Mouse (Mus musculus) right cerebral cortex, adult 18-20 months (tissue): ENCODE data around the gene Obsl1.

Experiments used
- DNase-seq: peaks from one replicate; pipeline ENCODE4 v3.0.0; 2022; ENCODE audit warnings: mixed read lengths

Obsl1 gene

DNA sequence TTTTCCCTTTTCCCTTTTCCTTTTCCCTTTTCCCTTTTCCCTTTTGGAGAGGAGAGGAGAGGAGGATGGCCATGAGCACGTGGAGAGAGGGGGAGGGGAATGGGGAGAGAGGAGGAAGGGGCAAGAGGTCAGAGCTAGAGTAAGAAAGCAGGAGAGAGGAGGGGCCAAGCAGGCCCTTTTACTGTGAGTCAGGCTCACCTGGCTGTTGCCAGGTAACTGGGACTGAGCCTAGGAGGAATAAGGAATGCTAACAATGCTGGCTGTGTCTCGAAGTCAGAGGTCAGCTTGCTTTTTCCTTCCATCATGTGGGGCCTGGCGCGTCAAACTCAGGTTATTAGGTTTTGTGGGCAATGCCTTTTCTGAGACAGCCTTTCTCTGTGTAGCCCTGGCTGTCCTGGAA, 11.7 kb upstream of the Obsl1 start:
- no peak for DNase-seq

DNA sequence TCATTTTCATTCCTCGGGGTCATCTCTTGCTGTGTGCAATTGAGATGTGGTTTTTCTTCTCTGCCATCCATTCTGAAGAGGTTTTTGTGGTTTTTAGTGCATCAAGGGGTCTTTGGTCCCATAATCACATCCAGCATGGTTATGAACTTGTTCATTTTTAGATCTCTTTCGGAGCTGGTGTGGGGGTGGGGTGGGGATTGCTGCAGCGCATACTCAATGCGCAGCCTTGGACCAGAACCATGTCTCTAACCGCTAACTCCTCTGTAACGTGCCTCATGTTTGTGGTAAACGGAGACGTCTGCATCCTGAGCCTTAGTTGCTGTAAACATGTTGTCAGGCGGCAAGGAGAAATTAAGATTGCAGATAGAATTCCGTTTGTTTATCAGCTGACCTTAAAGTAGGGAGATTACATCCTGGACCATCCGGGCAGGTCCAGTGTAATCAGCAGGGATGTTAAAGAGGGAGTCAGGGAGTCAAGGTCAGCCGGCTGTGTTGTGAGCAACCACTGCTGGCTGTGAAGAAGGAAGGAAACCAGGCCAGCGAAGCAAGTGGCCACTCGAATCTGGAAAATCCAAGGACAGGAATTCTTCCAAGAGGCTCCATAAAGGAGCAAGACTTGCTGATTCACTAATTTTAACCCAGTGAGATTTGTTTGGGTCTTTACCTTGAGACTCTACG, 10.6 kb upstream of the Obsl1 start:
- no peak for DNase-seq

DNA sequence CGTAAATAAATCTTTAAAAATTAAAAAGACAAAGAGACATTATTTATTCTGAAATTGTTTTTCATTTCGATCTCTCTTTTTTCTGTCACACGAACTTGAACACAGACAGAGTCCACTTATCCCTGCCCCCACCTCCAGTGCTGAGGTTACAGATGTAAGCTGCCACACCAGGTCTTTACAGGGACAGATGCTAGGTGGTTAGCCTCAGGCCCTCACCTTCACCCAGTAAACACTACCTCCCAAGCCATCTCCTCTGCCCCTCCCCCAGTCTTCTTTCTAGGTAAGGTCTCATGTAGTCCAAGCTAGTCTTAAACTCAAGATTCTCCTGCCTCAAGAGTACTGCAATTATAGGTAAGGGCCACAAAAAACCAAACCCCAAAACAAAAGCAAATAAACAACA, 6.3 kb upstream of the Obsl1 start:
- DNase-seq = no peak

DNA sequence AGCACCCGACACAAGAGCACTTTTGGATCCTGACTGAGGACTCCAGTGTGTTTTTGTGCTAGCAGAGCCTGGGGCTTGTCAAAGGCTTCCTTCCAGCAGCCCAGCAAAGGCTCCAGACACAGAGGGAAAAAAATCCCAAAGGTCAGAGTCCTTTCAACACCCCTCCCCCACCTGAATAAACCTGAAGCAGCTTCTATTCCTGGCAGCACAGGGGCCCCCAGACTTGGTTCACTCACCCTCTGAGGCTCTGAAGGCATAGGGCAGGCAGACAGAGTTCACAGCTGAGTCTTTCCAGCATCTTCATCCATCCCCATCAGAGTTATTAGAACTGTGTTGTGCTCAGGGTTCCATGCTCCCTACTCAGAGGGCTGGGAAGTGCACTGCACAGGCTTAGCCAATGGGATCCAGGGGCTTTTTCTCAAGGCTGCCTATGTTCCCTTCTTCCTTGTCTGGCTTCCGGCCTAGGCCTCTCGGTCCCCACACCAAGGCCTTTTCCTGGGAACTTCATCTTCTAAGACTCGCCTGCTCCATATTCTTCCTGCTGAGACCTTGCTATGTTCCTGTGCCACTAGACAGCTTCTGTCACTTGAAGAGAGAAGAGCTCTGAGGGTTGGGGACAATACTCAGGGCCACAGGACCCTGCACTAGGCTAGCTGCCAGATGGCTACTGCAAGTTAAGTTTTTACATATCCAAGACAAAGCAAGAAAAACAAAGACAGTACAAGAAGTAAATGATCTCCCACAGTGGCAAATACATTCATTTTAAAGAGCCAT, 5.4 kb upstream of the Obsl1 start:
- DNase-seq = no peak

DNA sequence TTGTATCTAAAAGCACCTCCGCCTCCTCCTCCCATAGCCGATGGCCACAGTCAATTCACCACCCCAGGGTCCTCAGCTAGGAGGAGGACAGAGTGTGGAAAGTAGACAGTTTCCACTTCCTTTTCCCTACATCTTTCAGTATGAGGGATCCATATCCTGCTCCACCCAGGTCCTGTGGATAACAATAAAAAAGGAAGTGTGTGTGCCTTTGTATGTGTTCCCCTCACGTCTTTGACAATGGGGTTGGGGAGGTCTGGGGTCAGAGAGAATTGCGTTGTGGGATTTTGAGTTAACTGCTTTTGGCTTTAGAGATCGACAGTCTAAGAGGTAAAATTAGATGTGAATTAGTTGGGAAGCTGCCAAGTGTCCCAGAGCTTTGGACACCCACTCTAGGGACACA, 3.9 kb upstream of the Obsl1 start:
- DNase-seq = no peak

DNA sequence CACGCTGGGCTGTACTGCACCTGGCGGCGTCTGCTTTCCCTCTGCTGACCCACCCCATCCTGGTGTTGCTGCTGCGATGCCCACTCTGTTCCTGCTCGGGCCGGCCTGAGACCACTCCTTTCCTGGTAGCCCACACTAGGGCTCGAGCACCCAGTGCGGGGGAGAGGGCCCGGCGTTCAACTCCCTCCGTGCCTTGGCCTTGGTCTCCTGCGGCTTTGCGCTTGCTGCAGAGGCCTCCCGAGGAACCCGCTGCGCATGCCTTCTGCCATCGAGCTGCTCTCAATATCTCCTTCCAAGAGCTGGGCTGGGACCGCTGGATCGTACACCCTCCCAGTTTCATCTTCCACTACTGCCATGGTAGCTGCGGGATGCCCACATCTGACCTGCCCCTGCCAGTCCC, 3.3 kb upstream of the Obsl1 start:
- no peak for DNase-seq

DNA sequence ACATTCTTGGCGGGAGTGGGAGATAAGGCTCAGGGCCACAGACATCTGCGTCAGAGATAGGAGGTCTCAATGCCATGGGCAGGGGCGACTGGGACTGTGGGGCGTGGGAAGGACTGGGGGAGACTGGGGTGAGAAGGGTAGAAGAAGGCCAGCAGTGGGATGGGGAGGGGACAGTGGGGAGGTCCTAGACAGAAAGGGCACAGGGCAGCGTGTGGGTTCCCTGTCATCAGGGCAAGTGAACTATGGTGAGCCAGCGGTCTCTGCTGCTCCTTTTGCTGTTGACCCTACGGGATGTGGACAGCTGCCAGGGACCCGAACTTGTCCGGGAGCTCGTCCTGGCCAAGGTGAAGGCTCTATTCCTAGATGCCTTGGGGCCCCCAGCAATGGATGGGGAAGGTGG, 754 bp upstream of the Obsl1 start, which contains the start of gene Inha:
TSS of gene Inha (plus strand) at position 72 of the 400 bp plus-strand sequence.
- no peak for DNase-seq

DNA sequence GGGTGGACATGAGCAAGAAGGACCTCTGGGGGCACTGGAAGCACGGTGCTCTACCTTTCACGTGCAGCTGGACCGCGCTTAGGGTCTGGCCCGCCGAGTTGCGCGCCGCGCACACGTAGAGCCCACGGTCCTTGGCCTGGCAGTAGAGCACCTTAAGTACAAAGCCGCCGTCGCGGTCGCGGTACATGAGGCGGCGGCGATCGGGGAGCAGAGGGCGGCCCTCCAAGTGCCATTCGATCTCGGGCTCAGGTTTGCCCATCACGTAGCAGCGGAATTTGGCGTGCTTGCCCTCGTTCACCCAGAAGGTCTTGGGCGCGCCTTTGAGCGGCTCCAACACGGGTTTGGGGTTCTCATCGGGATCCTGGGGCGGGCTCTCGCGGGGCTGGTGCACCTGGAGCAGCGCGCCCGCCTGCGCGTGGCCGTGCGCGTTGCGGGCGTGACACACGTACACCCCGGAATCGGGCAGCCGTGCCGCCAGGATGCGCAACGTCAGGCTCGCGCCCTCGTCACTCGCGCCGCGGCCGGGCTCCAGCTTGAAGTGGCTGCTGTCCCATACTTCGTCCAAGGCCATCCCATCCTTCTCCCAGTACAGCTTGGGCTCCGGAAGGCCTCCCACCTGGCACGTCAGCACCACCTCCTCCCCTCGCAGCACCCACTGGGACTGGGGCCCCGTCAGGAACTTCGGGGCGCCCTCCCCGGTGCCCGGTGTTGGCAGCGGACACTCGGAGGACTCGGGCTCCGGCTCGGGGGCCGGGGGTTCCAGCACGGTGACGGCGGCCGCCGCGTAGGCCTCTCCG, 895 bp downstream of the Obsl1 start:
- peak; percentile 89 for DNase-seq

DNA sequence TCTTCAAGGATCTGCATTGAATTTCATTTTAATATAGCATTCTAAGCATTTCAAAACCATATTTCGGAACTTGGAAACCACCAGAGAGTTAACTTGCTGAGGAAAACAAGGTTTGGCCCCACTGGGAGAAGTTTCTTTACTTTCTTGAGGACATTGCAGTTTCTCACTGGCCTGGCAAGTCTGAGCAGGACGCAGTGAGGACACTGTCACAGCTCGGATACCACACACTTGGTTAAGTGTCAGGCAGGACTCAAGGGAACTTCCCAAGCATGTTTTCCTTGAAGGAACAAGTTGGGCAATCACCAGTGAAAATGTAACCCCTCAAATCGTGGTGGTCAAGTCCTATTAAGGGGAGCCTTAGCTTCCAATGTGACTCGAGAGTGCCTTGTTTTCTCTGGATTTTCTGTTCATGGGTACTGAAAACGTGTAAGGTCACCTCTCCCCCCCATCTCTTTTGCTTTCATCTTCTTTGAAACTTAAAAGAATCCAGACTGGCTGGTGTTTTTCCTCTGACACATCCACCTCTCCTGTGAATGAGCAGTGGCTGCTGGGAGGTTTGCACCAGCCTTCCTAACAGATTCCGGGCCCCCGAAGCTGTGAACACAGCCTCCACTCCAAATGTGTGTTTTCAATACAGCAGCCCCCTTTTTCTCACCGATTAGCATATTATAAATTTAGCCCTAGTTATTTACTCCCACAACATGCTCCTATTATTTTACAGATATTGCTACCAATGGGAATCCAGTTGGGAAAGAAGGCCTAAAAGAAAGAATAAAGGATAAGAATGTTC, 1.8 kb downstream of the Obsl1 start:
- peak; percentile 71 for DNase-seq

DNA sequence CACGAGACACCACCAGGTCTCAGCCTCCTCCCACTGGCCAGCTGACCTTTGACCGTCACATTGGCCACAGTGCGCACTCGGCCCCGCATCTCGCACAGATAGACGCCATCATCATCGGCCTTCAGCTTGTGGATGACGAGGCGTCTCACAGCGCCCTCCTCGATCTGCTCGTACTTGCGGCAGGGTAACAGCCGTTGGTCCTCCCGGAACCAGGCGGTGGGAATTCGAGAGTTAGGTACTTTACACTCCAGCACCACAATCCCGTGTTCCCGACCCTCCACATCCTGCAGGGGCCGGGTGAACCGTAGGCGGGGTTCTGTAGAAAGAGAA, 2.6 kb downstream of the Obsl1 start:
- DNase-seq = no peak

DNA sequence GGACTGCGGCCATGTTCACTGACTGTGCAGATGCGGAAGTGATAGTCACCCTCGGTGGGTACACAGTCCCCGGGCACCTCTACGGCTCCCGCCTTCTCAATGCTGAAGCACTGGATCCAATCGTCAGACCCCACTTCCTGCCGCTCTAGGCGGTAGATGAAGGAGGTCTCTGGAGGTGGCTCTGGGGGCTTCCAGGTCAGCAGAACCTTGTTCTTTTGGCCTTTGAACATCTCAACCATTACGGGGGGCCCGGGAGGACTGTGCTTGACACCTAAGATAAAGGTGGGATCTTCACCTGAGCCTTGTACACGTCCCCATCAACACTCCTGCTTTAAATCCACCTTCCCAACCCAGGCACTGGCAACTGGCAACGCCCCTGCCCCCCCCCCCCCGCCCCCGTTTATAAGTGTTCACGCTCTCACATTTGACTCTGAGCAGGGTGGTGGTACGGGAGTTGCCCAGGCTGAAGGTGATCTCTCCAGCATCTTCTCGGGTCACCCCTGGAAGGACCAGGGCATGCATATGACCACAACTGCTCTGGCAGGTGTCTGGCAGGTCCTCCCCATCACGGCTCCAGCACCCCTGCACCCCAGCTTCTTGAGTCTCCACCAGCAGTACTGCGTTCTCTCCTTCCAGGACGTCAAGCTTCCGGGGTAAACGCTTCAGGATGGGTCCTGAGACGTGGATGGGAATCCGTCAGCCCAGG, 3.2 kb downstream of the Obsl1 start:
- DNase-seq = no peak

DNA sequence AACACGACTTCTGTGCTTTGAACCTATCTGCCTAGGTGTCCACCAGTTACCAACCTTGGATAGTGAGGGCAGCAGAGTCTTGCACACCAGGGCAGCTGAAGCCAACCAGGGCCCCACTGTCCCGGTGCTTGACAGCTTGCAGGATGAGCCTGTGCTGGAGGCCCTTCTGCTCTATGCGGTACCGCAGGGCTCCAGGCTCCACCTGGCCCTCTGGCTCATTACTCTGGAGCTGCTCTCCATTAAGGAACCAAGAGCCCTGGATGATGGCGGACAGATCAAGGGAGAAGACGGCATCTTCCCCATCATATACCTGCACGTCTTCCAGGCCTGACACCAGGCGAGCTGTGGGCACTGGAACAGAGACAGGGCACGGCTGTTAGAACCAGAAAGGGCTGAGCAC, 4.3 kb downstream of the Obsl1 start:
- DNase-seq = no peak

DNA sequence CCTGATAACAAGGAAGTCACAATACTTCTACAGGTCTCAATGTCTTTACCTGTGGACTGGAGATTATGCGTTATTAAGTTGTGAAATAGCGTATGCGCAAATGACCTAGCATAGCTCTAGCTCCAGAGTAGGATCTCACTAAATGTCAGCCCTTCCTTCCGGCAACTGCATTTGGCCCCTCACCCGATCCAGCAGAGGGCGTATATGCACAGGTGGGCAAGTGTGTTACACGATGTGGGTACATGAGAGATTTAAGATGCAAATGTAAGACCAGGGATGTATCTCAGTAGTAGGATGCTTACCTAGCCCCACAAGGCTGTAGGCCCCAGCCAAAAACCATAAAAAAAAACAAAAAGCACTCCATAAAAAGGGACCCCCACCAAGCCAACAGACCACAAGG, 6.8 kb downstream of the Obsl1 start:
- no peak for DNase-seq

DNA sequence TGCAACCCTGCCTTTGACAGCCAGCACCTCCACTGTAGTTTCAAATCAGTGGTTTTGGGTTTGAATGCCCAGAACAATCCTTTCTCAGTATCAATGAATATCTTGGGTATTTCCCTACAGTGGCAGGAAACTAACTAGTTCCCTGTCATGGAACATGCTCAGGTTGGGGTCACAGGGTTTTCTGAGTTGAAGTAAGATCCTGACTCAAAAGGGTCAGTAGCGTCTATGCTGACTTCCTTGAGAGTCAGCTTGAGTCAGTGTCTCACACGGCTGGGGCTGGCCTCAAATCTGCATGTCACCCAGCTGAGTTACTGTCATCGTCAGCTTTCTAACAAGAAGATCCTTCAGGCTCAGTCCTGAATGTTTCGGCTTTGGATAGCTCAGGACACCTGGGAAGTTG, 7.4 kb downstream of the Obsl1 start:
- no peak for DNase-seq

DNA sequence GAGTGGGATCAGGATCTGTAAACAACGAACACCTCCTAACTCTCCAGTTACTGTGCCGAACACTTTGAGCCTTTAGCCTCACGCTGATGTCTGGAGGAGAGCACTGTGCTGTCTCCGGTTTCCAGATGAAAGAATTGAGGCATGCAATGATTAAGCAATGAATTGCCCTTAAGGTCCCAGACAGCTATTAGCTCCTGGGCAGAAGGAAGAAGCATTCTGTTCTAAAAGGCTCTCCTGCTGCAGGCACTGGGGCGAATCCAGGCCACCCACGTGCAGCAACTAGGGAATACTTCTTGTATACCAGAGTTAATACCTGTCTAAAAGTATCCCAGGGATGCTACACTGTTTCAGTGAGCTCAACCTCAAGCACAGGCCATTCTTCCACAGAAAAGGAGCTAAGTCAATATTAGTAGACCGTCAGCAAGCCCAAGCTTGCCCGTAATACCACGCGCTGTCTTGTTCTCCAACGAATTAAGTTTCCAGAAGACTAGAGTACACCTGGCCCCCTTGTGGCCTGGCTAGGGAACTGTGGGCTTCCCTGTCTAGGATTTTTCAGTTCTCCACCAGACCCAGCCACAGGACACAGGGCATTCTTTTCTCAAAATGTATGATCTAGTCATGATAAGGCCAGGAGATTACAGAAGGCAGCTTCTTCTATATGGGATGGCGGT, 11.2 kb downstream of the Obsl1 start:
- peak; percentile 60 for DNase-seq

DNA sequence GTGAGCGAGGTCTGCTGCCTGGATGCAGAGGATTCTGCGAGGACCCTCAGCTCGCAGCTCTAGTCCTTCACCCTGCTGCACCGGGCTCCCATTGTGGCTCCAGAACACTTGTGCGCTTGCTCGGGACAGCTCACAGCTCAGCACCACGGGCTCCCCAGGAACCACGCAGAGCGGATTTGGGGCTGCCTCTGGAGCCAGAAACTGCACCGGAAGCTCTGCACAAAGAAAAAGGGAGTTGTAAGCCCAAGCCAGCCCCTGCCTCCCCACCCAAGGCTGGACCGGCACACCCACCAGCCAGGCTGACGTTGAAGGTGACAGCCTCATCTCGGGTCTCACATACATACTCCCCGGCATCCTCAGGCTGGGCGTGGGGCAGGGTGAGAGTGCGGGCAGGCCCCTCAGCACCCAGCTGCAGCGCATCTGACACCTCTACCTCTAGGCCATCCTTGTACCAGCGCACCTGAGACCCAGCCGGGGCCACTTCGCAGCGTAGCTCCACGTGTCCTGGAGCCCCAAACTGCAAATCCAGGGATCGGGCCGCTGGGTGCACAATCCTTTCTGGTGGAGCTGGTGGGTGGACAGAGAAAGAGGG, 13.6 kb downstream of the Obsl1 start:
- DNase-seq = no peak

DNA sequence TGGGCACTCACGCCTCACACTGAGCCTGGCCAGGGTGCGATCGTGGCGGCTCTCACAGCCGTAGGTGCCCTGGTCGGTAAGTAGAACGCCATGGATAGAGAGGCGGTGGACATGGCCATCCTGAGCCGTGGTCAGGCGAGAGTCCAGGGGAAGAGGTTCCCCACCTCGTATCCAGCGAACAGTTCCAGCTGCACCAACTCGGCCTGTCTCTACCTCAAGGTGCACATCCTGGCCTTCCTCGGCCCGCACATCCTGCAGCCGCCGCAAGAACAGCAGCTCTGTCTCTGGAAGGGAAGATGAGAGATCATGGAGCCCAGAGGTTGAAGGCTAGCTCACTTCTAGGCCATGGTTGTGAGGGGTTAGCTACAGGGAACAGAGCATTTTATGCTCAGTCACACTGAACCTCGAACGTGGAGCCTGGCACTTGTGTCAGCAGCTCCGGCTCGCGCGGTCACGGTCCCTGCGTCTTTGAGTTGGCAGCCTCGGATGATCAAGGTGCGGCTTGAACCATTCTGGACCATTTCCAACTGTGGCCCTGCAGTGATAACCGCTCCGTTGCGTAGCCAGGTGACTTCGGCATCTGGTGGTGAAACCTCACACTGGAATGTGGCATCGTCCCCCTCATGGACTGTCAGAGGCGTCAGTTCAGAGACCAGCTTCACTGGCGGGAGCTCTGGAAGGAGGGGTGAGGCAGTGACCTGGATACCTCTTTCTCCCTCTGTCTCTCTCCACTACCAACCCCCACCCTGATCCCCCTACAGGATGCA, 15.3 kb downstream of the Obsl1 start:
- no peak for DNase-seq

DNA sequence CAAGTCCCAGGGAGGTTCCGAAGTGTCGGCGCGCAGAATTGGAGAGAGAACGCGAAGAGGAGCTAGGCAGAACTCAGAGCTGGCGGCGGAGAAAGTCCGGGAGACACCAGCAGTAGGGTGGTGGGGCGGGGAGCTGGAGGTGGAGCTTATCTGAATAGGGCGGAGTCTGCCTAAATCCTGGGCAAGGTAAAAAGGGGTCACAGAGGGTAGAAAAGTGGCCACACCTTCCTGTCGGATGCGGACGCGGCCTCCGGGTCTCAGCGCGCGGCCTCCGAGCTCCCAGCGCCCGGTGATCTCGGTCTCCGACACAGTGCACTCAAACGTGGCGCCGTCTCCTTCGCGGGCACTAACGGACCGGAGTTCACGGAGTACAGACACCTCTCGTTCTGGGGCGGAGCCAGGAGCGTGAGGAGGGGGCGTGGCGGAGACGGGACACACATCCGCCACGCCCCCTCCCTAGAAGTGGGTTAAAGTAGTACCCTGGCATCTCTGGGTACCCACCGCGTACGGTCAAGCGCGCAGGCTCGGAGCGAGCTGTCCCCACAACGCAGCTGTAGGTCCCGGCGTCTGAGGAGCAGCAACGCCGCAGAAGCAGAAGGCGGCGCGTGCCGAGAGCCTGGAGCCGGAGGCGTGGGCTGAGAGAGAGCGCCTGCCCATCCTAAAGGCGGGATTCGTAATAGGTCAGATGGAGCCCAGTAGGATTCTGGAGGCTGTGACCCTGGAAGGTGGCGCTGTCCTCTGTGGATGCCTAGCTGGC, 18.7 kb downstream of the Obsl1 start:
- DNase-seq = peak; percentile 73

DNA sequence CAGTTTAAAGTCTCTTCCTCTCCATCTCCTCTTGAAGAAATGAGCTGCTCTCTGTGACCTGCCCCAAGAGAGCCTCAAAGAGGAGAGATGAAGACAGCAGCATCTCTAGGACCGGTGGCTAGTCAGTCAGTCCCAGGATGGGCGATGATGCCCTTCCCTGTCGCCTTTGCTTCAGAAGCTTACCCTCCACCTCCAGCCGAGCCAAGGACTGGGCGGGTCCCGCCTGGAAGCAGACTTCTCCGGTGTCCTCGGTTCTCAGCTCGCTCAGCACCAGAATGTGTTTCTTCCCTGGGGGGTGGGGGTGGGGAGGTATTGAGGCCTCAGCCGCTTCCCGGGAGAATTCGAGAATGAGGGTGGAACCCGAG, 19.2 kb downstream of the Obsl1 start:
- no peak for DNase-seq

DNA sequence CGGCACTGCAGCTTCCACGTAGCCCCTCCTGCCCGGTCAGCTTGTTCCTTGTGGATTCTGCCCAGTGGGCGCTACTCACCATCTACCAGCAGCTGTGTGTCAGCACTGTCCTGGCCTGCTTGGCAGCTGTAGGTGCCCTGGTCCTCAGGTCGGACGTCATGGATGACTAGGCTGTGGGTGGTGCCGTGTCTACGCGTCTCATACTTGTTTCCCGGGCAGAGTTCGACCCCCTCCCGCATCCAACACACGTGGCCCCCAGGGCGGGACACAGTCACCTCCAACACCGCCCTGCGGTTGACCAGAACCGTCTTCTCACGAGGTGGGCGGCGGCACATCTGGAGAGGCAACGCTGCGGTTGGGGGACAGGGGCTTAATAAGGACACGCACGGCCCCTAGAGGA, 19.7 kb downstream of the Obsl1 start:
- no peak for DNase-seq
